Mouse (Mus musculus) intestine, postnatal 0 days (tissue): ENCODE results near the gene Cdk9. TPM values are rescaled to one million over a fixed set of nuclear protein-coding genes. Genes with fewer than 3 reads are reported as not detected.

Experiments
- ATAC-seq: fragments of 200-750 bp; cut with Nextera tagmentation; 2 replicates; pipeline ENCODE4 v1.8.0; 2017; ENCODE audit warnings: mild to moderate bottlenecking, moderate TSS enrichment, moderate library complexity
- H3K27ac ChIP-seq: fragments of 300-500 bp; sonication (generic); 2 replicates; pipeline ENCODE4 v1.5.1; 2014; ENCODE audit warnings: mild to moderate bottlenecking, low read depth, low read length, moderate library complexity
- H3K27me3 ChIP-seq: fragments of 300-500 bp; sonication (generic); replicated peaks from 2 replicates; pipeline ENCODE4 v1.6.1; 2014; ENCODE audit warnings: low read length, mixed read lengths; ENCODE audit not compliant: control insufficient read depth, insufficient read depth
- H3K36me3 ChIP-seq: fragments of 300-500 bp; sonication (generic); 2 replicates; pipeline ENCODE4 v1.6.1; 2014; ENCODE audit warnings: mild to moderate bottlenecking, moderate library complexity; ENCODE audit not compliant: control insufficient read depth, insufficient read depth
- H3K4me1 ChIP-seq: fragments of 300-500 bp; sonication (generic); replicated peaks from 2 replicates; pipeline ENCODE4 v1.6.1; 2014; ENCODE audit warnings: antibody characterized with exemption, low read length, mixed read lengths; ENCODE audit not compliant: control insufficient read depth, insufficient read depth
- H3K4me2 ChIP-seq: fragments of 300-500 bp; sonication (generic); replicated peaks from 2 replicates; pipeline ENCODE4 v1.6.1; 2014; ENCODE audit warnings: low read depth, mild to moderate bottlenecking, moderate library complexity
- H3K4me3 ChIP-seq: fragments of 300-500 bp; sonication (generic); 2 replicates; pipeline ENCODE4 v1.5.1; 2014; ENCODE audit warnings: low read depth, low read length
- H3K9ac ChIP-seq: fragments of 300-500 bp; sonication (generic); 2 replicates; pipeline ENCODE4 v1.6.1; 2014; ENCODE audit warnings: mild to moderate bottlenecking, low read depth, low read length
- H3K9me3 ChIP-seq: fragments of 300-500 bp; sonication (generic); 2 replicates; pipeline ENCODE4 v1.6.1; 2016; ENCODE audit warnings: mixed run types; ENCODE audit not compliant: control insufficient read depth
- CTCF ChIP-seq: sonication (generic); IDR thresholded peaks from 2 replicates; pipeline ENCODE4 v1.5.1; 2016; ENCODE audit warnings: low read depth, mild to moderate bottlenecking, control low read depth, antibody characterized with exemption, moderate library complexity
- WGBS: fragments of 180-500 bp; shearing (Covaris S2); extraction: QIAGEN DNeasy Blood & Tissue Kit; methylation state at CpG from one replicate; pipeline ENCODE4 v1.1.7; 2014; 5-methylcytosine and 5-hydroxymethylcytosine counted together
- polyA plus RNA-seq: library from polyadenylated mRNA; unstranded; fragments of >200 nt; fragmentation: Nextera tagmentation; extraction: Ambion mirVana; gene quantifications from 2 replicates; pipeline ENCODE4 v1.2.1, GENCODE M21; 2015

Gene Cdk9
- polyA plus RNA-seq, 1 experiment from 2014 or later = 54.0 TPM

DNA sequence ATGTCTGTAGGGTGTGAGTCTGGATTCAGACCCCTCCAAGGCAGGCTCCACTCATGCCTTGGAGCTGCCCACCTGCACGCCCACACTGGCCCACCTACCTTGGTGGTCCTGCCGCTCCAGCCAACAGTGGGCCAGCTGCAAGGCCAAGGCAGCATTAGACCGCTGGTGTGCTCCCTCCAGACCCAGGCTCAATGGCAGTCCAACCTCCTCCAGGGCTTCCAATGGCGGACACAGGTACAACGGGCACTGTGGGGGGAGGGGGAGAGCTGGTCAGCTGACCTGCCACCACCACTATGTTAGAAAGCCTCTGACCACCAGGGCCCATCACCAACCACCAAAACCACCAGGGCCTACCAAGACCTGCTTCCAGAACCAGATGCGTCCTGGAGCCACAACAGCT, 26.2 kb downstream of the Cdk9 start:
- Histone ChIP-seq H3K27ac (peak overlapping the region; percentile 28; the same call in 1 of the 2 replicates), H3K27me3 (no peaks in the 10 kb centered on the region), H3K9me3 (no peaks in the 10 kb centered on the region), H3K9ac (no peak overlapping the region), H3K4me1 (no peaks in the 10 kb centered on the region), H3K4me2 (no peak overlapping the region), H3K36me3 (peaks cover 62% of the 10 kb centered on the region), H3K4me3 (no peak overlapping the region)
- WGBS = 86% methylated on average over 6 of the region's 6 CpGs
- TF ChIP-seq CTCF = no peak
- no peak for ATAC-seq

GRCm38 (mm10) chr2:32685807-32686206, 27.1 kb downstream of the Cdk9 start:
- no peak for TF ChIP-seq CTCF
- Histone ChIP-seq H3K27me3 (no peaks in the 10 kb centered on the region), H3K4me2 (no peak overlapping the region), H3K27ac (no peak overlapping the region; the same call in 1 of the 2 replicates), H3K4me3 (no peak overlapping the region), H3K9me3 (no peaks in the 10 kb centered on the region), H3K36me3 (peaks cover 70% of the 10 kb centered on the region), H3K9ac (no peak overlapping the region), H3K4me1 (peaks cover 4% of the 10 kb centered on the region; the same call in 1 of the 2 replicates)
- ATAC-seq = peak; percentile 32; the same call in 1 of the 2 replicates
- WGBS = 89% methylated on average over 3 of the region's 3 CpGs

DNA sequence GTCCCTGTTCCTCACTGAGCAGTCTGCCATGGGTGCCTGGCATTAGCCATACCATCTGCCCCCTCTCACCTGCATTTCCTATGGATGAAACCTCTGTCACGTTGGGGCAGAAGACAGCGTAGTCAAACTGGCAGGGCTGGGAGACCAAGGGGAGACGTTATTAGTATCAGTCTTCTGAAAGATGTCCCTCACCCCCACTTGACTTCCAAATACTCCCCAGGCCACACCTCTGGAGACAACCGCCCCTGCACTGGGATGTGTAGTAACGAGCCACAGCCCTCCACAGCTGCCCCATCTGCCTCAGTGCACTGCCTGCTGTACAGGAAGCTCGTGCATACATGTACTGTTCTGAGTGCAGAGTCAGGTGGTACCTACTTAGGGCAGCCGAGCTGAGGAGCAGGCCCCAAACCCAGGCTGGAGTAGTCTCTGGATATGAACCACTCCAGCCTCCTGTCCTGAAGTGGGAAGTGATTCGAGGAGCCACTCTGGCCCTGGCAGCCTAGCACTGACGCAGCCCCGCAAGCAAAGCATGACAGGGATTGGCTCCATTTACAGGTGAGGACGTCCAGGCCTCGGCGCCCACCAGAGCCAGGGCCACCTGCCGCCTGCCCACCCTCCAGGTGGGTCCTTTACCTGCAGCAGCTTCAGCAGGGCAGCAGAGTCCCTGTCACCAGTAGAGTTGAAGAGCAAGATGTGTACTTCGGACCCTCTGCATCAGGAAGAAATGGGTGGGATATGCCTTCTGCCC, 28.0 kb downstream of the Cdk9 start:
- 86% methylated on average over 15 of the region's 15 CpGs for WGBS
- H3K9me3 ChIP-seq = no peaks in the 10 kb centered on the region
- ATAC-seq = no peak
- H3K4me2 ChIP-seq = no peak overlapping the region
- H3K9ac ChIP-seq = no peak overlapping the region
- no peaks in the 10 kb centered on the region for H3K27me3 ChIP-seq
- H3K4me1 ChIP-seq = peaks cover 9% of the 10 kb centered on the region
- H3K36me3 ChIP-seq = peaks cover 74% of the 10 kb centered on the region
- TF ChIP-seq CTCF = no peak
- H3K4me3 ChIP-seq = no peak overlapping the region
- H3K27ac ChIP-seq = no peak overlapping the region

DNA sequence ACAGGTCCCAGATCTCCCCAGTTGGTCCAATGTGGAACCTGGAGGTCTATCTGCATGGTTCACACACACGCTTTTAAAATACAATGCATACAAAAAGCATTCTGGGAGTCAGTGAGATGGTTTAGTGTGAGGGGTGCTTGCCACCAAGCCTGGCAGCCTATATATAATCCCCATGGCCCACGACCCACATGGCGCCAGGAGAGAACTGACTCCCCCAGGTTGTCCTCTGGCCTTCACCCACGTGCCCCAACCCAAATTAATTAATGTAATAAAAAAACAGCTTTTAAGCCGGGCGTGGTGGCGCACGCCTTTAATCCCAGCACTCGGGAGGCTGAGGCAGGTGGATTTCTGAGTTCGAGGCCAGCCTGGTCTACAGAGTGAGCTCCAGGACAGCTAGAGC, 29.2 kb downstream of the Cdk9 start:
- Histone ChIP-seq H3K4me3 (no peak overlapping the region), H3K4me2 (no peak overlapping the region), H3K9me3 (no peaks in the 10 kb centered on the region), H3K27ac (no peak overlapping the region), H3K4me1 (peaks cover 9% of the 10 kb centered on the region), H3K36me3 (peaks cover 78% of the 10 kb centered on the region), H3K9ac (no peak overlapping the region), H3K27me3 (no peaks in the 10 kb centered on the region)
- WGBS = 86% methylated on average over 10 of the region's 10 CpGs
- no peak for TF ChIP-seq CTCF
- ATAC-seq = no peak

DNA sequence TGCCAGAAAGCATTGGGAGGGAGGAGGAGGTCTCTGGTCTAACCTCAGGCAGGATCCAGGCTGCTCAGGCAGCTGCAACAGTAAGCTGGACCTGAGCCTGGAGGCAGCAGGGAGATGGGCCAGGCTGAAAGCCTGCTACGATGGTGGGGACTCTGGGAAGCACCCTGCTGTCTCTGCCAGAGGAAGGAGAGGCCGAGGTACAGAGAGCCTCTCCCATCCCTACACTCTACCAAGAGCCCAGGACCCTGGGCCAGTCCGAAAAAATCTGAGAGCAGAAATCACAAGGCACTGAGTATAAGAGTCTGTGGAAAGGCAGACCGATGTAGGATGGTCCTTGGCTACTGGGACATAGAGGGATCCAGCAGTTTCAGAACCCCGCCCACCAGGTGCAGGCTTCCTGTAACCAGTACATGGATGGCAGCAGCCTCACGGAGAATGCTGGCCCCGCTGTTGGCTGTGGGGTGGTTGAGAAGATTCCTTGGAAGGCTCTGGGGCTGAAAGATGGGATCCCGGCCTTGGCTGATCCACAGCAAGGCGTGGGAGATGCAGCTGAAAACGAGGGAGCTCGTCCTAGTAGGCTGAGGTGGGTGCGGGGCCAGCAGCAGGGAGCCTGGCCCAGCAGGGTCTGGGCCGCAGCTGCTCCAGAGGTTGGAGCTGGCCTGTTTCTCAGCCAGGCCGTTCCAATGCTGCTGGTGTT, 30.0 kb downstream of the Cdk9 start:
- H3K4me2 ChIP-seq = no peak overlapping the region
- WGBS = 79% methylated on average over 14 of the region's 14 CpGs
- ATAC-seq = no peak
- H3K4me1 ChIP-seq = peaks cover 9% of the 10 kb centered on the region
- no peak overlapping the region for H3K9ac ChIP-seq
- H3K9me3 ChIP-seq = no peaks in the 10 kb centered on the region
- no peak overlapping the region for H3K27ac ChIP-seq
- TF ChIP-seq CTCF = no peak
- H3K4me3 ChIP-seq = no peak overlapping the region
- peaks cover 78% of the 10 kb centered on the region for H3K36me3 ChIP-seq
- no peaks in the 10 kb centered on the region for H3K27me3 ChIP-seq

DNA sequence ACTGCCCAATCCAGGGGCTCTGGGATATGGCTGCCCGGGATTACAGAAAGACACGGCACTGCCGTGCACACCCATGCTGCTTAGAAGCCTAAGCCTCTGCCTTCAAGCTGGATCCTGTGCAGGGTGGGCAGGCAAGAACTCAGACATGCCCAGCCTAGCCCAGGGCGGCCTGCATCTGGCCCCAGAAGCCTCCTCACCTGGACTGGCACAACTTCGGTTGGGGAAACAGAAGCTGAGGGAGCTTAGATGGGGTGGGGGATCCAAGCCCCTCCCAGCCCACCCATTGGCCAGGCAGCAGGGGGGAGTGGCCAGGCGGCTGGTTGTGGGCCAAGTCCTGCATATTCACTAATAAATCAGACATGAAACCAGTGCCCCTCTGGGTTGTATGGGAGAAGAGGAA, 31.1 kb downstream of the Cdk9 start:
- no peak overlapping the region for H3K4me3 ChIP-seq
- 61% methylated on average over 6 of the region's 6 CpGs for WGBS
- H3K27me3 ChIP-seq = no peaks in the 10 kb centered on the region
- peaks cover 68% of the 10 kb centered on the region for H3K36me3 ChIP-seq
- no peak for TF ChIP-seq CTCF
- H3K9me3 ChIP-seq = no peaks in the 10 kb centered on the region
- no peak overlapping the region for H3K27ac ChIP-seq
- ATAC-seq = no peak
- H3K9ac ChIP-seq = no peak overlapping the region
- no peak overlapping the region for H3K4me2 ChIP-seq
- peaks cover 9% of the 10 kb centered on the region for H3K4me1 ChIP-seq
